Mouse (Mus musculus) liver (tissue): Measurements from ENCODE around the gene Gm960.
A peak's percentile ranks its signal among the peaks of the same experiment; 100 is the strongest.

ENCODE experiments used
- DNase-seq: peaks from one replicate; pipeline ENCODE4 v3.0.0-alpha.2; 2020; ENCODE audit warnings: mixed read lengths

Gm960 gene

DNA sequence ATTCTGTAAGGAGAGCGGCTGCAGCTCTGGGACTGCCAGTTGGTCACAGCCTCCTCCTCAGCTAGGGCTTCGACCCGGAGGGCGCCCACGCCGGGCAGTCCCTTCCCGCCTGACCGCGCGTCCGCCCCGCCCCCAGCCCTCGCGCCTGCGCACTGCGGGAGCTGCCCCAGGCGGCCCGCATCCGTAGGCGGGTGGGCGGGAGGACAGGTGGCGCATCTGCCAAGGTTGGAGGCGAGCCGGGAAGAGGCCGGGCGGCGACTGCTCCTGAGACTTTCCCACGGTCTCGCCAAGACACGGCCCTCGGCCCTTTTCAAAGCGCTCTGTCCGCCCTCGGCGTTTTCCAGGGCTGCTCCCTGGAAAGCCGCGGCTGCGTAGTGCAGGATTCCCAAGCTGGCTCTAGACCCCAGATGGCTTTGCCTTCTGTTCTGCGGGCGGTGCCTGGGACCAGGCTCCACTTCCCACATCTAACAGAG is at the start of gene Gm960:
TSS of gene Gm960 (minus strand) at position 464 of the 473 bp plus-strand sequence.
- DNase-seq = peak; percentile 61

DNA sequence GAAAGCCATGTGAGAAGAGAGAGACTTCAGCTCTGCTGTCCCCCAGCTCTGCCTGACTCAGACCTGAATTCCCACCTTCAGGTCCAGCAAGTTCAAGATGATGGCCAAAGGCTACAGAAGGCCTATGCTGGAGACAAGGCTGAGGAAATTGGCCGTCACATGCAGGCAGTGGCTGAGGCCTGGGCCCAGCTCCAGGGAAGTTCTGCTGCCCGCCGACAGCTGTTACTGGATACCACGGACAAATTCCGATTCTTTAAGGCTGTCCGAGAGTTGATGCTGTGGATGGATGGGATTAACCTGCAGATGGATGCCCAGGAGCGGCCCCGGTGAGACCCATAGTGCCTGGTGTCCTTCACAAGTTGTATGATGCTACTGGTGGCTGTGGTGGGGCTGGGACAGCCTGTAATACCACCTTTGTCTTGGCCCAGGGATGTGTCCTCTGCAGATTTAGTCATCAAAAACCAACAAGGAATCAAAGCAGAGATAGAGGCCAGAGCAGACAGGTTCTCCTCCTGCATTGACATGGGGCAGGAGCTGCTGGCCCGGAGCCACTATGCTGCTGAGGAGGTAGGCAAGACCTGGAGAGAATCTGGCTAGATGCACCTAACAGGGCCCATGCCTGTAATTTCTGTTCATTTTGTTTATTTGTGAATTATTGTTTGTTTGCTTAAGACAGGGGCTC is 49.3 kb upstream of the Gm960 start:
- no peak for DNase-seq

GRCm38 (mm10) chr19:4746611-4747010 is 48.1 kb upstream of the Gm960 start:
- no peak for DNase-seq

- DNase-seq = no peak
Observed at GRCm38 (mm10) chr19:4745681-4746080, 47.2 kb upstream of the Gm960 start.

DNA sequence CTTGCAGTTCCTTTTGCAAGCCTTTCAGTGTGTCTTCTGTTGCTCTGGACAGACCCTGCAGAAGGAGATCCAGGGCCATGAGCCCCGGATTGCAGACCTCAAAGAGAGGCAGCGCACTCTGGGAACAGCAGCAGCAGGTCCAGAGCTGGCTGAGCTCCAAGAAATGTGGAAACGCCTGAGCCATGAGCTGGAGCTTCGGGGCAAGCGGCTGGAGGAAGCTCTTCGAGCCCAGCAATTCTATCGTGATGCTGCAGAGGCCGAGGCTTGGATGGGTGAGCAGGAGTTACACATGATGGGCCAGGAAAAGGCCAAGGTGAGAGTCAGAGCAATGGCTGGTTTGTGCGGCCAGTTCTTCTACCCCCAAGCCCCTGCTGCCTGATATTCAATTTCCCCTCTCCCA is 46.6 kb upstream of the Gm960 start:
- DNase-seq = no peak

DNA sequence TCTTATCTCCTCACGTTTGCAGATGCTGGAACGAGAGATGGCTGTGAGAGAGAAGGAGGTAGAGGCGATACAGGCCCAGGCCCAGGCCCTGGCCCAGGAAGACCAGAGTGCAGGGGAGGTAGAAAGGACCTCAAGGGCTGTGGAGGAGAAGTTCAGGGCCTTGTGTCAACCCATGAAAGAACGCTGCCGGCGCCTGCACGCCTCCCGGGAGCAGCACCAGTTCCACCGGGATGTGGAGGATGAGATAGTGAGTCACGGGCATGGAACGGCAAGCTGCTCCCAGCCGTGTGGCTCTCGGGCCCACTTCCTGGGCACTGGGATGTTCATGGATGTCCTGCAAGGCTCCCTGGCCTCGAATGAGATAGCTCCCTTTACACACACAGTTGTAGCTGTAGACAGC is 45.6 kb upstream of the Gm960 start:
- no peak for DNase-seq

GRCm38 (mm10) chr19:4743524-4743923 is 45.1 kb upstream of the Gm960 start:
- DNase-seq = no peak

- no peak for DNase-seq
Observed at GRCm38 (mm10) chr19:4742229-4742628, 43.8 kb upstream of the Gm960 start.

DNA sequence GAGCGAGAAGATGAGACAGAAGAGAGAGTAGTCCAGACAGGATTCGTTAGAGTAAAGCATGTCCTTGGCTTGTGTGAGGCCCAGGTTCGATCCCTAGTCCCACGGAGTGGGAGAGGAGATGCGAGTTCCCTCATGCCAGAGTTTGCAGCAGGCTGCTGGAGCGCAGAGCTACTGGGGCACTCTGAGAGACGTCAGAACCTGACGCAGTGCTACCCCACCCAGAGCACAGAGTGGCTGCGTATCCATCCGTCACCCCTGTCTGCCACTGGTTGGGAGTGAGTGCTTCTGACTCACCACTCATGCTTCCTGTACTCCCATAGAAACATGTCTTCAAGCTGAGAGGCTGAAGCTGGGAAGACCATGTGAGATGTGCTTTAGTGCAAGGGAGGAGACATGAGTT is 43.0 kb upstream of the Gm960 start:
- no peak for DNase-seq

GRCm38 (mm10) chr19:4739762-4740161 is 41.3 kb upstream of the Gm960 start:
- no peak for DNase-seq

- DNase-seq = no peak
Observed at GRCm38 (mm10) chr19:4739053-4739452, 40.6 kb upstream of the Gm960 start.

GRCm38 (mm10) chr19:4737866-4738265 is 39.4 kb upstream of the Gm960 start:
- no peak for DNase-seq

GRCm38 (mm10) chr19:4733052-4733451 is 34.6 kb upstream of the Gm960 start:
- DNase-seq = no peak

DNA sequence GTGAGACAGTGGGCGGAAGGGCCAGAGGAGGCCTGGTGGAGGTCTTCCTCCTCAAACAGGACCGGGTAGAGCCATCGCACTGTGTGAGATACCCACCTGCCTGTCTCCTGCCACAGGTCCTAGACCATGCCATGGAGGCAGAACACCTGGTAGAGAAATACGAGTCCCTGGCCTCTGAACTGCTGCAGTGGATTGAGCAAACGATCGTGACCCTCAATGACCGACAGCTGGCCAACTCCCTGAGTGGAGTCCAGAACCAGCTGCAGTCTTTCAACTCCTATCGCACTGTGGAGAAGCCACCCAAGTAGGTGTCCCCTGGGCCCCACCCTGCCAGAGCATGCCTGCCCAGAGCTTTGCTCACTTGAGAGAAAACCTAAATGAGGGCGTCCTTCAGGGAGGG is 30.7 kb upstream of the Gm960 start:
- no peak for DNase-seq

GRCm38 (mm10) chr19:4720671-4721244 is 22.3 kb upstream of the Gm960 start:
- DNase-seq = peak; percentile 53

- no peak for DNase-seq
Observed at GRCm38 (mm10) chr19:4720112-4720511, 21.6 kb upstream of the Gm960 start.

DNA sequence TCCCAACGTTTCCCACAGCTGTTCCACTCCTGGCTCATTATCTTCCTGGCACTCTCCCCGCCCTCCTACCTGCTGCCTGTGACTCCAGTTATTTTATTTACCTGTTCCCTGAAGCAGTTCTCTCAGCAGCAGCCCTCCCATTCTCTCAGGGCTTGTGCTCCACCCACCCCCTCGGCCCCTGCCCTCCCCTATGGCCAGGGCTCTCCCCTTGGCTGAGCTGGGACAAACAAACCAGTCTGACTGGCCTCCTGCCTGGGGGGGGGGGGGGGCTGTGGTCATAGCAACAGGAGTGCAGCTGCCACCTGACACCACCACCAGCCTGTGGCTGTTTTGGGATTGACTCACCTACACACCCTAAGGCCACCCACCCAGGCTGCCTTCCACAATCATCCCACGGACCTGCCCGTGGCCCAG is 20.9 kb upstream of the Gm960 start:
- no peak for DNase-seq

DNA sequence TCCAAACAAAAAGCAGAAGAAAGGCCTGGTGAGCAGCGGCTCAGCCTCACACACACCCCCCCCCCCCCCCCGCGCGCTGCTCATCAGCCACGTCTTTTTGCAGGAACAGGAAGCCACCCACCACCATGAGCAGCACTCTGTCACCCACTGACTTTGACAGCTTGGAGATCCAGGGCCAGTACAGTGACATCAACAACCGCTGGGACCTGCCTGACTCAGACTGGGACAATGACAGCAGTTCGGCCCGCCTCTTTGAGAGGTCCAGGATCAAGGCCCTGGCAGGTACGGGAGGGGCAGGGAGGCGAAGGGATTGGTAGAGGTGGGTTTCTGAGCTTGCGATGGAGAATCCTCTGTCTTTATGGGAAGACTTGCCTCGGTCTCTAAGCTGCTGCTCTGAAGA is 20.2 kb upstream of the Gm960 start:
- DNase-seq = no peak

- DNase-seq = no peak
Observed at GRCm38 (mm10) chr19:4717281-4717680, 18.8 kb upstream of the Gm960 start.

- DNase-seq = no peak
Observed at GRCm38 (mm10) chr19:4716756-4717155, 18.3 kb upstream of the Gm960 start.

- no peak for DNase-seq
Observed at GRCm38 (mm10) chr19:4713886-4714285, 15.4 kb upstream of the Gm960 start.

DNA sequence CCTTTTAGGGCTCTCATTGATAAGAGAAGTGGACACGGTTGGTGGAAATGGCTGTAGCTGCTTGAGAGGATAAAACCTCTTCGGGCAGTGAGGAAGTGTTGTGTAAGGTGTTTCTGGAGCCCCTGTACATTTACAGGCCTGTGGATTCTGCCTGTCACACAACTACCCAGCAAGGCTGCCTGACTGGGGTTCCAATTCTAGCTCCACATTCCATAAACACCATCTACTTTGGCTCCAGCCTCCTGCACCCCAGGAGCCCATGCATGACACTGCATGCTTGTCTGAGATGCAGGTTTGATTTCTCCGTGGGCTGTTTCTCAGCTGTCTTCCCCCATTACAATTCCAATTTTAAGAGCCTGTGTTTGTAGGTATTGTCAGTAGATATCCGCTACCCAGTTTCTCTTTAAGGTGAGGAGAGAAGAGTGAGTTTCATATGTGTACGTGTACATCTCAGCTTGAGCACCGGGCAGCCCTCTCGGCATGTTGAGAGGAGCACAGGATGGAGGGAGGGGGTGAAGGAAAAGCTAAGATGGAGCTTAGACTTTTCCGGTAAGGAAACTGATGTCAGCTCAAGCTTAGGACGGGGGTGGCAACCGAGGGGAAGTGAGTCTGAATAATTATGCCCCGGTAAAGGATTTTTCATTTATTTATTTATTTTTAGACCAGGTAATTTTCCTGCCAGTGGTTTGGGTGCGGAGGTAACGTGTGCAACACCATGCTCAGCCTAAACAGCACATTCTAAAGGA is 14.5 kb upstream of the Gm960 start:
- DNase-seq = no peak

DNA sequence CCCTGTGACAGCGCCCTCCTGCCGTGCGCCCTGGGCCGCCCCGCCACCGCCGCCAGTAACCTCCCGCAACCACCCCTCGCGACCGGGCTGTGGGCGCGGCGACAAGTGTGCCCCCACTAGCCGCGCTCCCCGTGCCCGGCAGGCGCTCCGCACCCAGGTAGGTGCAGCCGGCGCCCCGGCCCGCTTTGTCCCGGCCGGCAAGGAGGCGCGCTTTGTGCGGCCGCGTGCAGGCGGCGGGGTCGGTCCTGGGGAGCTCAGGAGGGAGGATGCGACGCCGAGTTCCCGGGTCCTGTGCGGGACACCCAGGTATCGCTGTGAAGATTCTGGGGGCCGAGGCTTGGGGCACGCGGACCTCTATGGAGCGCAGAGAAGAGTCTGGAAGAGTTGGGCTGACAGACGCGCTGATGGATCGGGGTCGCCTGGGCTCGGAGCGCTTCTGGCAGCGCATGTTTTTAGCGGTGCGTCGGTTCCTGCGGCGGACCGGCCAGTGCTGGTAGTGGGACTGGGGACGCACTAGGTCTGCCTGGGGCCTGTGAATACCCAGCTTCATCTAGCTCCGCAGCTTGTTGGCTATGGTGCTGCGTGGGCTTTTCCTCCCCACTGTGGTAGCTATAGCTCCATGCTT is 13.8 kb upstream of the Gm960 start:
- DNase-seq = no peak
